Mouse (Mus musculus) heart, embryonic 10.5 days (tissue): ENCODE data around the gene Mphosph8. TPM values are rescaled to one million over a fixed set of nuclear protein-coding genes. Genes with fewer than 3 reads are reported as not detected.

Experiments used
- DNase-seq: peaks from one replicate; pipeline ENCODE4 v3.0.0-alpha.2; 2017; ENCODE audit warnings: low spot score
- H3K27ac ChIP-seq: fragments of 300-500 bp; sonication (generic); 2 replicates; pipeline ENCODE4 v1.5.1; 2016; ENCODE audit warnings: mild to moderate bottlenecking
- H3K27me3 ChIP-seq: fragments of 300-500 bp; sonication (generic); 2 replicates; pipeline ENCODE4 v1.6.1; 2016; ENCODE audit warnings: mild to moderate bottlenecking; ENCODE audit not compliant: poor library complexity, insufficient read depth, severe bottlenecking
- H3K36me3 ChIP-seq: fragments of 300-500 bp; sonication (generic); 2 replicates; pipeline ENCODE4 v1.6.1; 2016; ENCODE audit warnings: mild to moderate bottlenecking, moderate library complexity
- H3K4me1 ChIP-seq: fragments of 300-500 bp; sonication (generic); 2 replicates; pipeline ENCODE4 v1.6.1; 2016; ENCODE audit warnings: mild to moderate bottlenecking
- H3K4me3 ChIP-seq: fragments of 300-500 bp; sonication (generic); 2 replicates; pipeline ENCODE4 v1.5.1; 2016; ENCODE audit warnings: mild to moderate bottlenecking, moderate library complexity
- H3K9me3 ChIP-seq: fragments of 300-500 bp; sonication (generic); 2 replicates; pipeline ENCODE4 v1.6.1; 2016; ENCODE audit warnings: mild to moderate bottlenecking, moderate library complexity
- WGBS: fragments of 180-500 bp; shearing (Covaris S2); methylation state at CpG from one replicate; pipeline ENCODE4 v1.1.7; 2016; 5-methylcytosine and 5-hydroxymethylcytosine counted together
- polyA plus RNA-seq: library from polyadenylated mRNA; unstranded; fragments of >200 nt; fragmentation: Nextera tagmentation; extraction: Ambion mirVana; gene quantifications from 2 replicates; pipeline ENCODE4 v1.2.1, GENCODE M21; 2016

The Mphosph8 gene
- polyA plus RNA-seq, 1 experiment from 2014 or later: 37.0 TPM

DNA sequence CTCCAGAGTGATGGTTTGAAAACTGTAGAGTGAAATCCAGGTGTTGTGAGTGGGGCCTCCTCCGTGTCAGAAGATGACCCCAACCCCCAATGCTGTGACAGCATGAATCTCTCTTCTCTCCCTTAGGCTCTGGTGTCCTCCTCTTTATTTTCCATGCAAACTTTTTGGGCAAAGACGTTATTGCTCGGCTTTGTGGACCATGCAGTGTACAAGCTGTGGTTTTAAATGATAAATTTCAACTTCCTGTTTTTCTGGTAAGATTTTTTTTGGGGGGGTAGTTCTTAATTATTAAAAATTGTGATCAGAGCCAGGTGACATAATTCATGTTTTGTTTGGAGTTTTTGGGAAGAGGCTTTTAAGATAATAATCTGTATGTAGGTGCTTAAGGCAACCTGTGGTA lies 27.4 kb downstream of the Mphosph8 start:
- Histone ChIP-seq H3K36me3 (peaks cover 98% of the 10 kb centered on the region), H3K9me3 (no peaks in the 10 kb centered on the region), H3K4me1 (no peaks in the 10 kb centered on the region), H3K27ac (no peak overlapping the region), H3K27me3 (no peaks in the 10 kb centered on the region), H3K4me3 (no peak overlapping the region)
- DNase-seq: no peak
- WGBS: 87% methylated on average over 3 of the region's 3 CpGs

DNA sequence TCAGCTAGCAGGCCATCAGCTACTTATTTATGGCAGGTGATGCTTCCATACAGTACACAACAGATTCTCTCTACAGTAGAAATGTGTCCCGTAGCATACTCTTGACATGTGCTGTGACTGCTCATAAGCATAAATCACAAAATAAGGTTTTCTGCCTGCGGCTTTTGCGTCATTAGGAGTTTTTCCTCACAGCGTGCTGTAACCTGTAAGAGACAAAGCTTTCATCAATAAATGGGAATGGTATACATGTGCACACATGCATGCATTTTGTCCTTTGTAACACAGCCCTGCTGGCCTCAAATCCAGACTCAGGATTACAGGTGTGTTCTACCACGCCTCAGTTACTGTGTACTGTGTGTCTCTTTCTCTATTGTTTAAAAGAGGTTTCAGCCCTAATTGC lies 29.8 kb downstream of the Mphosph8 start:
- Histone ChIP-seq H3K4me3 (no peak overlapping the region), H3K27me3 (no peaks in the 10 kb centered on the region), H3K9me3 (no peaks in the 10 kb centered on the region), H3K4me1 (no peaks in the 10 kb centered on the region), H3K36me3 (peaks cover 78% of the 10 kb centered on the region), H3K27ac (no peak overlapping the region)
- WGBS: 92% methylated on average over 5 of the region's 5 CpGs
- no peak for DNase-seq

DNA sequence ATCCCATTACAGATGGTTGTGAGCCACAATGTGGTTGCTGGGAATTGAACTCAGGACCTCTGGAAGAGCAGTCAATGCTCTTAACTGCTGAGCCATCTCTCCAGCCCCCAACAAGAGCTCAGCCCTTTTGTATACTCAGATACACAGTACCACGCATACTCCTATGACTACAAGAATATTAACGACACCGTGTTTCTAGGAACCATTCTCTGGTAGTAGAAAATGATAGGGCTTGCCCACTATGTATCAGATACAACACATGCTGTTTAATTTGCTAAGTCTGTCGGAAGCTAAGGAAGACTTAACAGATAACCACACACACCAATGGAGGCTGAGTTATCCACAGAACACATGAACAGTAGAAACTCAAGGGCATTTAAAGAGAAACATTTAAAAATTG lies 34.6 kb downstream of the Mphosph8 start:
- H3K9me3 ChIP-seq: no peaks in the 10 kb centered on the region
- peaks cover 38% of the 10 kb centered on the region for H3K36me3 ChIP-seq
- no peak overlapping the region for H3K4me3 ChIP-seq
- H3K27ac ChIP-seq: no peak overlapping the region
- no peaks in the 10 kb centered on the region for H3K27me3 ChIP-seq
- WGBS: 88% methylated on average over 4 of the region's 4 CpGs
- peaks cover 19% of the 10 kb centered on the region; the same call in 1 of the 2 replicates for H3K4me1 ChIP-seq
- DNase-seq: no peak

DNA sequence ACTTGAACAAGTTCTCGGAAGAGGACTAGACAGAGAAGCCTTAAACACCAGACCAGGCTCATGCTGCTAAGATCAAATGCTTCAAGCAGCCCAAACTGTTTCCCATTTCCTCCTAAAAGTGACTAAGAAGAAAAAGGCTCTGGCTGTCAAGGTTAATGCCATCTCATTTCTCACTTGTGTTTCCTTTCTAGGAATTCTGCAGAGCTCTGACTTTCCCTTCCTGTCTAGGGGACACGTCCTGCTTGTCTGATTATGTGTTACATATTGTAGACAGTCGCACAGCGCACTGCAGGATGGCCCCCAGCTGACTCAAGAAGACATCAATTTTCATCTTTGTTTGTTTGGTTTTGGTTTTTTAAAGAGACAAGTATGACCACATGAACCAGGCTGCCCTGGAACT lies 37.6 kb downstream of the Mphosph8 start:
- H3K4me1 ChIP-seq: peaks cover 19% of the 10 kb centered on the region; the same call in 1 of the 2 replicates
- H3K27me3 ChIP-seq: no peaks in the 10 kb centered on the region
- no peak overlapping the region for H3K27ac ChIP-seq
- DNase-seq: no peak
- H3K36me3 ChIP-seq: peaks cover 17% of the 10 kb centered on the region
- WGBS: 69% methylated on average over 4 of the region's 4 CpGs
- H3K4me3 ChIP-seq: no peak overlapping the region
- no peaks in the 10 kb centered on the region for H3K9me3 ChIP-seq

DNA sequence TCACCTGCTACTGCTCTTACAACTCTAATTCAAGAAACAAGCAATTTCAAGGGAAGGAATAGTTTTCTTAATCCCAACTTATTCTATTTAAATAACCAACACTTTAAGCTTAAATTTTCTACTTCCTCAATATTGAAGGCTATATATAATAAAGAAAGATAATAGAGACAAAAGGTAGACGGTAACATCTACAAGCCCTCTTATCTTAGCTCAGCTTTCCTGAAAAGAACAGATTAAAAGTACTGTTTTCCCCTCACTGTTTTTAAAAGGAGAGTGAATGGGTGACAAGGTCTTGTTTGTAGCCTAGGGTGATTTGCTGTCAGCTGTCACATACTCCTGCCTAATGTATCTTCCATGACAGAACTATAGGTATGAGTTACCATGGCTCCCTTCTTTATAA lies 58.4 kb downstream of the Mphosph8 start:
- H3K27me3 ChIP-seq: no peaks in the 10 kb centered on the region
- DNase-seq: no peak
- WGBS: 74% methylated on average over 1 of the region's 1 CpGs

DNA sequence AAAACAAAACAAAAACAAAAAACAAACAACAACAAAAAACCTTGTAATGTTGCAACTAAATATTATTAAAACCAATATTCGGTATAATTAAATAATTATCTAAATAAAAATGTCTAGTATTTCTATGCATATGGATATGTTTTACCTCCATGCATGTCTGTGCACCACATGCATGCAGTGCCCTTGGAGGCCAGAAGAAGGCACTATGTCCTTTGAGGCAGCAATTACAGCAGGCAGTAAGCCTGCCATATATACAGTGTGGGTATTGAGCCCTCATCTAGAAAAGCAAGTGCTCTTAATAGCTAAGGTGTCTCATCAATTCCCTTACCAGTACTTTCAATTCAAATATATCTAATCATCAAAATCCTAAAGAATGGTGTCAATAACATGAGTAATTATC lies 72.1 kb downstream of the Mphosph8 start:
- no peaks in the 10 kb centered on the region for H3K9me3 ChIP-seq
- no peak overlapping the region for H3K27ac ChIP-seq
- no peaks in the 10 kb centered on the region for H3K4me1 ChIP-seq
- DNase-seq: no peak
- H3K4me3 ChIP-seq: no peak overlapping the region
- peaks cover 28% of the 10 kb centered on the region for H3K36me3 ChIP-seq
- 88% methylated on average over 1 of the region's 1 CpGs for WGBS
- no peaks in the 10 kb centered on the region for H3K27me3 ChIP-seq

More for the DNA sequence above, 58.4 kb downstream of the Mphosph8 start:
- H3K9me3 ChIP-seq: no peaks in the 10 kb centered on the region
- no peak overlapping the region for H3K27ac ChIP-seq
- H3K36me3 ChIP-seq: peaks cover 25% of the 10 kb centered on the region; the same call in 1 of the 2 replicates
- no peaks in the 10 kb centered on the region for H3K4me1 ChIP-seq
- H3K4me3 ChIP-seq: no peak overlapping the region

Other genes with a start within 250 kb of the Mphosph8 start
- gene Cenpj, start 92.8 kb upstream of the Mphosph8 start, polyA plus RNA-seq: 12.6 and 12.9 TPM in 2 replicates
- 6.4 and 9.7 TPM in 2 replicates for gene Parp4, start 92.6 kb upstream of the Mphosph8 start, polyA plus RNA-seq
- gene Pspc1, start 110.1 kb downstream of the Mphosph8 start, polyA plus RNA-seq: 28.3 and 29.2 TPM in 2 replicates
- gene Zmym5, start 143.5 kb downstream of the Mphosph8 start, polyA plus RNA-seq: 16.2 and 21.3 TPM in 2 replicates
- 36.6 and 44.4 TPM in 2 replicates for gene Zmym2, start 218.4 kb downstream of the Mphosph8 start, polyA plus RNA-seq